Mouse (Mus musculus): ENCODE data around the gene Tlr4. TPM values are rescaled to one million over a fixed set of nuclear protein-coding genes. Genes with fewer than 3 reads are reported as not detected.

The Tlr4 gene
- polyA plus RNA-seq, 1 experiment from 2014 or later = 2.9 TPM

DNA sequence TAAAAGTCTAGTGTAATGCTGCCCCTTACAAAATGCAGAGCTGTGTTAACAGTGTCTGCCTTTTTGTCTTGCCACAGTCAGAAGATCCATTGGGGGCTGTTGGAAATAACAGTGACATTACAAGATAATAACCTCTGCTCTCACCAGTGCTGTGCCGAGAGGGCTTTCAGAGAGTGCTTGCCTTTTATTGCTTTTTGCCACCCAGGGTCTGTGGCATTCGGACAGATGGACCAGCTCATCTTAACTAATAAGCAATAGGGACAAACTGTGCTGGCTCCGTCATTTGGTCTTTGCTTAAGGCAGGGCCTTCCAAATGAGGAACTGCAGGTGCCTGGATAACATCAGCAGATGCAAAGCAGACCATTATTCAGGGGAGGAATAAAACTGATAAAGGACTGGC lies 147.5 kb downstream of the Tlr4 start:
- Histone ChIP-seq H3K4me3 (replicated peaks) (no peak overlapping the region), H3K4me2 (no peak overlapping the region), H3K36me3 (replicated peaks) (no peaks in the 10 kb centered on the region), H3K9me3 (replicated peaks) (no peaks in the 10 kb centered on the region), H3K4me1 (replicated peaks) (no peaks in the 10 kb centered on the region), H3K9ac (no peak overlapping the region), H3K27ac (replicated peaks) (no peak overlapping the region), H3K27me3 (no peaks in the 10 kb centered on the region)
- WGBS (ENCODE audit: insufficient replicate concordance) = 46% methylated on average over 3 of the region's 3 CpGs
- no peak for ATAC-seq (ENCODE audit: insufficient read depth)
